Mouse (Mus musculus) neutrophil, adult 5-6 weeks (primary cell): Measurements from ENCODE around the gene Acat1. TPM values are rescaled to one million over a fixed set of nuclear protein-coding genes. Genes with fewer than 3 reads are reported as not detected.
A peak's percentile ranks its signal among the peaks of the same experiment; 100 is the strongest.

Experiments used
- ATAC-seq: fragments of 151-379, 151-347 bp; 2 replicates; pipeline ENCODE4 v1.8.0; 2017; ENCODE audit warnings: mild to moderate bottlenecking, moderate TSS enrichment; ENCODE audit not compliant: insufficient number of reproducible peaks, poor library complexity, low FRiP score, severe bottlenecking; ENCODE audit errors: extremely low read depth
- total RNA-seq: library from RNA; stranded (forward); fragments of 200-1000 nt; gene quantifications from 2 replicates; pipeline ENCODE4 v1.2.3, GENCODE M21; 2017

Acat1 gene
- total RNA-seq, 1 experiment from 2014 or later = 29.9 TPM

GRCm38 (mm10) chr9:53536558-53537320 is 73.4 kb downstream of the Acat1 start, which contains the start of the genes Atm and Npat:
TSS of gene Atm (minus strand) at chr9:53536740.
TSS of gene Npat (plus strand) at chr9:53537047.
- ATAC-seq = peak; percentile 98

- no peak for ATAC-seq
Measured at GRCm38 (mm10) chr9:53535416-53536320, 74.5 kb downstream of the Acat1 start.

Other genes with a start within 250 kb of the Acat1 start
- gene Kdelc2, start 226.4 kb downstream of the Acat1 start, total RNA-seq = 0.12 and 0.35 TPM in 2 replicates
- gene 4930550C14Rik, start 208.1 kb downstream of the Acat1 start, total RNA-seq = 0.12 and 0.58 TPM in 2 replicates
- 52.5 and 58.7 TPM in 2 replicates for gene Atm, start 73.6 kb downstream of the Acat1 start, total RNA-seq
- 13.5 and 14.0 TPM in 2 replicates for gene Npat, start 73.3 kb downstream of the Acat1 start, total RNA-seq
- gene Cul5, start 59.6 kb upstream of the Acat1 start, total RNA-seq = 37.4 and 44.5 TPM in 2 replicates
- gene Rab39, start 95.8 kb upstream of the Acat1 start, total RNA-seq = 11.3 and 12.8 TPM in 2 replicates
- 0.35 and 2.3 TPM in 2 replicates for gene Slc35f2, start 161.2 kb upstream of the Acat1 start, total RNA-seq
- not detected in 2 replicates for gene Sln, start 239.8 kb upstream of the Acat1 start, total RNA-seq